ENCODE assay signal across 8 mouse cellular contexts in the genomic region with DNA sequence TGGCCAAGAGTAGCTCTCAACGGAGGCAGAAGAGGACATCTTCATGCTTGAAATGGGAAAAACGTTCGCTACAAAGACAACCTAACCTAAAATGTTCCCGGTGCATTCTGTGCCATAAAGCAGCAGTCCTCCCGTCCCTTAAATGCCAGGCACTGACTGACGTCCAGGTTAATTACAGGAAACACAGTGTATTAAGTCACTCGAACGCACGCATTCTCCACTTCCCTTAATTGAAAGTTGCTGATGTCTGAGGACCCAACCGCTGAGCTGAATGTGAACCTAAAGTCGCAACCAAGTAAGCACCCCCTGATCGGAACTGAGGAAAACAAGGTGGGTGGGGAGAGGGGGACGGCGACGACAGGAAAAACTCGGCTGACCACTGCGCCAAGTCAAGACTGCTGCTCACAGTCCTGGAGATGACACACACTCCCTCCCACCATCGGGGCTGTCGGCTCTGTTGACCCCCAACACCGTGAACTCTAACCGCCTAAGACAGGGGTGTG. TPM values are rescaled to one million over a fixed set of nuclear protein-coding genes. Genes with fewer than 3 reads are reported as not detected.
DNase-seq lines count a peak whose midpoint lies in the region; ATAC-seq and TF ChIP-seq lines count a peak whose summit lies in the region.

No protein-coding gene starts in this region.

- peaks cover 20% of the 10 kb centered on the region for H3K4me1 ChIP-seq in kidney, embryonic 15.5 days
- H3K4me1 ChIP-seq in ES-Bruce4 (ENCODE audit: control insufficient read depth, insufficient read depth, low read length) = no peaks in the 10 kb centered on the region
- H3K4me1 ChIP-seq in forebrain, embryonic 11.5 days (replicated peaks; ENCODE audit: control insufficient read depth, insufficient read depth, low read length) = peaks cover 3% of the 10 kb centered on the region; the same call in 1 of the 2 replicates
- peaks cover 16% of the 10 kb centered on the region for H3K4me1 ChIP-seq in limb, embryonic 12.5 days (replicated peaks)

- no peak for TF ChIP-seq POLR2A in ES-Bruce4 (IDR thresholded peaks at IDR 0.05; ENCODE audit: insufficient read depth, low read length)

- no peak for TF ChIP-seq CTCF in ES-Bruce4 (IDR thresholded peaks at IDR 0.05; ENCODE audit: low read depth, low read length)

- peak overlapping the region; percentile 80 for H3K9ac ChIP-seq in kidney, embryonic 15.5 days
- peak overlapping the region; percentile 78 for H3K9ac ChIP-seq in ES-Bruce4 (ENCODE audit: low read depth, poor library complexity, severe bottlenecking)
- H3K9ac ChIP-seq in forebrain, embryonic 11.5 days (ENCODE audit: low read length) = peak overlapping the region; percentile 92
- peak overlapping the region; percentile 93 for H3K9ac ChIP-seq in limb, embryonic 12.5 days (replicated peaks)

- no peak for ATAC-seq in kidney, embryonic 15.5 days (replicated peaks; ENCODE audit: low FRiP score)
- ATAC-seq in forebrain, embryonic 11.5 days (replicated peaks; ENCODE audit: low FRiP score) = peak; percentile 74; the same call in 1 of the 2 replicates
- no peak; the same call in 1 of the 2 replicates for ATAC-seq in limb, embryonic 12.5 days (ENCODE audit: insufficient number of reproducible peaks, insufficient read depth, low FRiP score, low TSS enrichment, low read depth)

- TF ChIP-seq EP300 in ES-Bruce4 (IDR thresholded peaks at IDR 0.05; ENCODE audit: insufficient read depth, low read depth, low read length) = no peak

- H3K27me3 ChIP-seq in kidney, embryonic 15.5 days = no peaks in the 10 kb centered on the region
- H3K27me3 ChIP-seq in ES-Bruce4 (ENCODE audit: control insufficient read depth, insufficient read depth, low read length, poor library complexity, severe bottlenecking) = no peaks in the 10 kb centered on the region
- no peaks in the 10 kb centered on the region for H3K27me3 ChIP-seq in forebrain, embryonic 11.5 days (ENCODE audit: control insufficient read depth, insufficient read depth, low read length)
- no peaks in the 10 kb centered on the region for H3K27me3 ChIP-seq in limb, embryonic 12.5 days

- DNase-seq in kidney, postnatal 4 days = no peak
- no peak for DNase-seq in forebrain, embryonic 11.5 days (ENCODE audit: low spot score)
- peak; percentile 12 to 48 for DNase-seq in natural killer cell, adult 2 months (ENCODE audit: low spot score in 2 of 2)
- no peak for DNase-seq in right cerebral cortex, postnatal 14 days
- DNase-seq in adrenal gland, postnatal 25 days = no peak

- H3K36me3 ChIP-seq in kidney, embryonic 15.5 days = peaks cover 3% of the 10 kb centered on the region; the same call in 1 of the 2 replicates
- H3K36me3 ChIP-seq in ES-Bruce4 (ENCODE audit: control insufficient read depth, insufficient read depth, low read length, poor library complexity, severe bottlenecking) = no peaks in the 10 kb centered on the region
- H3K36me3 ChIP-seq in forebrain, embryonic 11.5 days (ENCODE audit: control insufficient read depth, insufficient read depth, low read length) = no peaks in the 10 kb centered on the region
- peaks cover 18% of the 10 kb centered on the region for H3K36me3 ChIP-seq in limb, embryonic 12.5 days

- H3K4me3 ChIP-seq in kidney, embryonic 15.5 days (replicated peaks) = peak overlapping the region; percentile 69
- peak overlapping the region; percentile 75 for H3K4me3 ChIP-seq in ES-Bruce4 (ENCODE audit: low read depth, low read length)
- H3K4me3 ChIP-seq in forebrain, embryonic 11.5 days (ENCODE audit: low read depth, low read length) = peak overlapping the region; percentile 88
- H3K4me3 ChIP-seq in limb, embryonic 12.5 days (replicated peaks) = peak overlapping the region; percentile 96

- H3K27ac ChIP-seq in kidney, embryonic 15.5 days = peak overlapping the region; percentile 90
- H3K27ac ChIP-seq in ES-Bruce4 (ENCODE audit: insufficient read depth, low read length) = no peak overlapping the region
- H3K27ac ChIP-seq in forebrain, embryonic 11.5 days (ENCODE audit: low read depth, low read length) = peak overlapping the region; percentile 50; the same call in 1 of the 2 replicates
- peak overlapping the region; percentile 84 for H3K27ac ChIP-seq in limb, embryonic 12.5 days

- WGBS in kidney, embryonic 15.5 days = 1% methylated on average over 21 of the region's 21 CpGs
- WGBS in forebrain, embryonic 11.5 days = 4% methylated on average over 21 of the region's 21 CpGs
- 1% methylated on average over 21 of the region's 21 CpGs for WGBS in limb, embryonic 12.5 days

- peak overlapping the region; percentile 90 for H3K4me2 ChIP-seq in kidney, embryonic 15.5 days
- H3K4me2 ChIP-seq in forebrain, embryonic 11.5 days (ENCODE audit: low read depth, low read length, severe bottlenecking) = peak overlapping the region; percentile 94
- peak overlapping the region; percentile 91 for H3K4me2 ChIP-seq in limb, embryonic 12.5 days

- H3K9me3 ChIP-seq in kidney, embryonic 15.5 days (replicated peaks) = no peaks in the 10 kb centered on the region
- no peaks in the 10 kb centered on the region for H3K9me3 ChIP-seq in ES-Bruce4 (replicated peaks; ENCODE audit: control insufficient read depth, insufficient read depth, low read length, poor library complexity, severe bottlenecking)
- H3K9me3 ChIP-seq in forebrain, embryonic 11.5 days (ENCODE audit: control insufficient read depth, low read length) = no peaks in the 10 kb centered on the region
- H3K9me3 ChIP-seq in limb, embryonic 12.5 days = no peaks in the 10 kb centered on the region

RNA-seq across cellular contexts. Expression of a gene that starts 0.7 kb away (rescaled TPM):
- polyA plus RNA-seq in kidney, embryonic 15.5 days (2015; fragmentation: Nextera tagmentation; extraction: Ambion mirVana) = 55.9 and 57.7 TPM in 2 replicates
- 53.0 and 58.4 TPM in 2 replicates for polyA plus RNA-seq in ES-Bruce4 (2011; ENCODE audit: insufficient read depth, insufficient read length, low read depth, missing spikeins)
- 82.3 and 83.8 TPM in 2 replicates for polyA plus RNA-seq in forebrain, embryonic 11.5 days (2014; fragmentation: Nextera tagmentation; extraction: Ambion mirVana)
- polyA plus RNA-seq in limb, embryonic 12.5 days (2016; fragmentation: Nextera tagmentation; extraction: Ambion mirVana) = 61.1 and 62.8 TPM in 2 replicates
- total RNA-seq in adrenal gland, postnatal 25 days (2021) = 56.4 and 57.6 TPM in 2 replicates

RNA-seq across cellular contexts. Expression of a gene that starts 38.7 kb away (rescaled TPM):
- polyA plus RNA-seq in kidney, embryonic 15.5 days (2015; fragmentation: Nextera tagmentation; extraction: Ambion mirVana) = 35.1 and 35.8 TPM in 2 replicates
- 22.8 and 24.3 TPM in 2 replicates for polyA plus RNA-seq in ES-Bruce4 (2011; ENCODE audit: insufficient read depth, insufficient read length, low read depth, missing spikeins)
- polyA plus RNA-seq in forebrain, embryonic 11.5 days (2014; fragmentation: Nextera tagmentation; extraction: Ambion mirVana) = 28.1 and 31.4 TPM in 2 replicates
- polyA plus RNA-seq in limb, embryonic 12.5 days (2016; fragmentation: Nextera tagmentation; extraction: Ambion mirVana) = 25.8 and 31.7 TPM in 2 replicates
- 35.3 and 36.6 TPM in 2 replicates for total RNA-seq in adrenal gland, postnatal 25 days (2021)

RNA-seq across cellular contexts. Expression of a gene that starts 40.6 kb away (rescaled TPM):
- polyA plus RNA-seq in kidney, embryonic 15.5 days (2015; fragmentation: Nextera tagmentation; extraction: Ambion mirVana) = 62.6 and 66.5 TPM in 2 replicates
- 91.6 and 95.2 TPM in 2 replicates for polyA plus RNA-seq in ES-Bruce4 (2011; ENCODE audit: insufficient read depth, insufficient read length, low read depth, missing spikeins)
- 69.6 and 80.4 TPM in 2 replicates for polyA plus RNA-seq in forebrain, embryonic 11.5 days (2014; fragmentation: Nextera tagmentation; extraction: Ambion mirVana)
- polyA plus RNA-seq in limb, embryonic 12.5 days (2016; fragmentation: Nextera tagmentation; extraction: Ambion mirVana) = 62.1 and 68.5 TPM in 2 replicates
- 46.7 and 51.5 TPM in 2 replicates for total RNA-seq in adrenal gland, postnatal 25 days (2021)

Comparison
In these comparisons a context has a peak if more than half of its experiments do, and no peak if none do; other contexts are left out.
1. DNase-seq: peak in natural killer cell, adult 2 months (2 of 2); none in kidney, postnatal 4 days (0 of 2), forebrain, embryonic 11.5 days (single experiment), right cerebral cortex, postnatal 14 days (single experiment) and adrenal gland, postnatal 25 days (single experiment).
2. Peak in every context shown above with its lines, with median percentiles within 50 percentile points of each other: H3K4me2 ChIP-seq, H3K4me3 ChIP-seq and H3K9ac ChIP-seq.